Mouse (Mus musculus) ES-Bruce4 (cell line): ENCODE measurements around the gene Fbxo10.
"Not testable (repeated sequence)": the region's sequence is repeated elsewhere in the genome, so short reads cannot be mapped to it uniquely, and the experiment has no call there.

ENCODE experiments used
- CTCF ChIP-seq: IDR thresholded peaks from one replicate; pipeline ENCODE4 v1.8.1; 2011; ENCODE audit warnings: low read depth, low read length
- EP300 ChIP-seq: IDR thresholded peaks from 2 replicates; pipeline ENCODE4 v1.6.1; 2011; ENCODE audit warnings: low read depth, low read length; ENCODE audit not compliant: insufficient read depth
- POLR2A ChIP-seq: IDR thresholded peaks from one replicate; pipeline ENCODE4 v1.8.1; 2011; ENCODE audit warnings: low read length; ENCODE audit not compliant: insufficient read depth

DNA sequence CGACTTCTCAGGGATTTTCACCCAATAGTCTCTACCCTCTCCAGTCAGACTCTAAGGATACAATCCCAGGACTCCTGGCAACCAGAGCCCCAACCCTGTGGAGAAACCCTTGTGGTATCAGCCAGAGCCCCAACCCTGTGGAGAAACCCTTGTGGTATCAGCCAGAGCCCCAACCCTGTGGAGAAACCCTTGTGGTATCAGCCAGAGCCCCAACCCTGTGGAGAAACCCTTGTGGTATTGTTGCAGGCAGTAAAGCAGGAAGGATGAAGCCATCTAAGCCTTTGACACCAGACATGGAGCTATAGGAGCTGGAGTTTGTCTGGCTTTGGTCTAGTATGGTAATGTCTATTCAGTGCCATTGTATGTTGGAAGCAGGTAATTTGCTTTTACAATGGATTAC, 20.6 kb downstream of the Fbxo10 start:
- TF ChIP-seq CTCF, EP300, POLR2A: not testable (repeated sequence)
